Mouse (Mus musculus) urinary bladder, adult 18-20 months (tissue): ENCODE measurements around the gene Olfr1105.

Experiments used
- DNase-seq, 2 experiments: peaks; one replicate each; pipeline ENCODE4 v3.0.0; 2022; ENCODE audit warnings: low spot score in 2 of 2, mixed read lengths in 2 of 2

Olfr1105 gene

DNA sequence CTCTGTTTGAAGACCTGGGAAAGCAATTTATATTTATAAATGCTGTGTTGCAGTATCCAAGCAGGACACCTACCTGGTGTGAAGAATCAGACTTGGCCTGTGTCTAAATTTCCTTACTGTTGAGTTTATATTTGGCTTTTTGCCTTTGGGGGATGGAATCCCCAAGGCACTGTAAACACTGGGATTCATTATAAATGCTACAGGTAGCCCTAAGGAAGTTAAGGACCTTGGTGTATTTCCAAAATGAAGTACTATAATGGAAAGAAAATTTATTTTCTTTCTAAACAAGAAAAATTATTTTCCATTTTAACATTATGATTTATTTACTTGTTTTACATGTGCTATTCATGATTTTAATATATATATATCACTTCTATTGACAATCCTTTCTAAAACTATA is at the start of gene Olfr1105:
TSS of gene Olfr1105 (minus strand) at position 101 of the 400 bp plus-strand sequence.
- no peak for DNase-seq

- DNase-seq = no peak
These were observed 39.4 kb upstream of the Olfr1105 start, which contains the start of gene Olfr1107 for GRCm38 (mm10) chr2:87075717-87076116. Olfr1107 (minus strand) TSS chr2:87075817.

GRCm38 (mm10) chr2:87052173-87052572 is 15.8 kb upstream of the Olfr1105 start, which contains the start of gene Olfr1106:
Olfr1106 (minus strand) TSS chr2:87052273.
- DNase-seq = no peak

DNA sequence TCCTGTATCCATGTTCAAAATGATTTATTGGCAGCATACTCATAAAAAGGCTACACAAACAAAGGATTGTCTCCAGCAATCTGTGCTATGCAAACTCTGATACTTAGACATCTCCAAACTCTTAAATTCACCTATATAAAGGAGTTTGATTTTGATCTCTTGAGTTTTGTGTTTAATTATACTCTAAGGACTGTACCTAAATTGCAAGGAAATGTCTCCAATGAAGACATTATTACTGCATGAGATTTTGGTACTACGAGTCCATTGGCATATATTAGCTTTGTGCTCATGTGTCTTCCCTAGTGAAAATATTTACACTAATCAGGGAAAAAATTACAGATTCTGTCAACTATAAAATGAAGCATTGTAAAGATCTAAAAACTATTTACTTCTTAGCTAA is 9.4 kb downstream of the Olfr1105 start, which contains the start of gene Olfr1104:
TSS of gene Olfr1104 (minus strand) at position 101 of the 400 bp plus-strand sequence.
- no peak for DNase-seq

DNA sequence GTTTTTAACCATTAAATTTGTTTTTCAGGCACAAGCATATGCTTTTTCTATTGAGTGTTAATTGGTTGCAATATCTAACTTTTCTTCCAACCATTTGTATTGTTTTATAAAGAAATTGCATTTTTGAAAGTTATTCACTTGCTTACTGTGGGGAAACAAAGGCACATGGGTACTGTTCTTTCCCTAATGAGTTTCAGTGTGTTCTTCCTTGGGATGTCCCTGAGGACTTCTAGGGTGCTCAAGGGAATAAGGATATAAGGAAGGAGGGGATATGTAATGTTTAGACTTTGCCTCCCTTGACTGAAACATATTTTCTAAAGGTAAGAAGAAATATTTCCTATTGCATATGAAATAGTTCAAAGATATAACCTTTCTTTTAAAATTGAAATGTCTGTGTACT is 38.2 kb downstream of the Olfr1105 start, which contains the start of gene Olfr1102:
TSS of gene Olfr1102 (plus strand) at position 301 of the 400 bp plus-strand sequence.
- no peak for DNase-seq

DNA sequence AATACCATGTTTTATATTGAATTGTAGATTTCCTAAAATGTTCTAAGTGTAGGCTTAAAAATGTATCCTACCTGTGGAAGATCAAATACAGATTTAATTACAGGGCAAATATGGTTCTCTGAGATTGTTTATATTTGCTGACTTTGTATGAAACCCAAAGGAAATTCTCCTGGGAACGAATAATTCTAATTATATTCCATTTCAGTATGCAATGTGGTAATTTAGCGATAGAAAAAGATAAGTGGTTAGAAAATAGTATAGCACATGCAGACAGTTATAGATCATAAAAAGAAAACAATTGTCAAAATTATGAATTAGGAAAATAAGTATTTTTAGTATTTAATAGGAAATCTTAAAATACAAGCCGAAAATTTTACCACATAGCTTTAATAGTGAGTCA is 45.2 kb downstream of the Olfr1105 start, which contains the start of gene Olfr1101:
TSS of gene Olfr1101 (minus strand) at position 101 of the 400 bp plus-strand sequence.
- DNase-seq = no peak
